Comparison of ENCODE assay signal across 9 mouse cellular contexts in the genomic region with DNA sequence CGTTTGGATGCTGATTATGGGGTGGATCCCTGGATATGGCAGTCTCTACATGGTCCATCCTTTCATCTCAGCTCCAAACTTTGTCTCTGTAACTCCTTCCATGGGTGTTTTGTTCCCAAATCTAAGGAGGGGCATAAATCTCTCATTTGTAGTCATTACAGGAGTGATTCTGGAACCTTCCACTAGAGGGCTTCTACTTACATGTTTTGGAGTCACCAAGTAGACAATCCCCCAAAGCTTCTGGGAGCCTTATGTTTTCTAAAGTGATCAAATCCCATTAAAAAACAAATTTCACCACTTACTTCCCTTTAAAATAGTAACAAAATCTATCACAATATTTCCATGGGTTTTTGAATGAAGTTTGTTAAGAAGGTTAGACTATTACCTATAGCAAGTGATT. TPM values are rescaled to one million over a fixed set of nuclear protein-coding genes. Genes with fewer than 3 reads are reported as not detected.
DNase-seq lines count a peak whose midpoint lies in the region; ATAC-seq and TF ChIP-seq lines count a peak whose summit lies in the region.
"Not testable (repeated sequence)": the region's sequence is repeated elsewhere in the genome, so short reads cannot be mapped to it uniquely, and the experiment has no call there.
"Had no signal": no experiment of that assay in that cellular context is flagged by ENCODE, and none has a peak within 500 bp of the region (broad histone marks: within the 10 kb centered on the region; RNA-seq: fewer than 3 reads in every experiment).

No protein-coding gene starts in this region.

- H3K4me3 ChIP-seq in kidney, adult 2 months (ENCODE audit: insufficient read depth, low read depth, low read length); limb, embryonic 14.5 days (replicated peaks; ENCODE audit: low read length): not testable (repeated sequence)

- no CpG with 5 or more reads among the region's 1 CpGs for WGBS in kidney, adult 2 months
- WGBS in limb, embryonic 14.5 days, result no CpG with 5 or more reads among the region's 1 CpGs

- ATAC-seq in granulocyte monocyte progenitor cell, adult 5-6 weeks (replicated peaks; ENCODE audit: poor library complexity, severe bottlenecking), result peak; percentile 67; the same call in 1 of the 2 replicates
- ATAC-seq in limb, embryonic 14.5 days (ENCODE audit: low FRiP score, low read depth), result not testable (repeated sequence)
- peak; percentile 79; the same call in 1 of the 2 replicates for ATAC-seq in megakaryocyte-erythroid progenitor cell, adult 5-6 weeks (replicated peaks; ENCODE audit: low FRiP score, low TSS enrichment, poor library complexity, severe bottlenecking)

- H3K4me2 ChIP-seq in limb, embryonic 14.5 days (replicated peaks; ENCODE audit: low read depth, low read length, severe bottlenecking), result not testable (repeated sequence)

- not testable (repeated sequence) for H3K4me1 ChIP-seq in kidney, adult 2 months (ENCODE audit: control insufficient read depth, insufficient read depth, low read length); limb, embryonic 14.5 days (ENCODE audit: control insufficient read depth, insufficient read depth, low read length)

- TF ChIP-seq CTCF in kidney, adult 2 months (conservative IDR thresholded peaks at IDR 0.05; ENCODE audit: insufficient read depth, insufficient read length, low read depth, low read length), result not testable (repeated sequence)

- not testable (repeated sequence) for H3K9ac ChIP-seq in limb, embryonic 14.5 days (ENCODE audit: low read depth, low read length, severe bottlenecking)

- peak; percentile 8 for DNase-seq in CD4-positive helper T cell, adult 2 months (ENCODE audit: low read depth, low spot score)
- DNase-seq in adipocyte (ENCODE audit: low spot score), result peak; percentile 28
- DNase-seq in embryo, embryonic 11 days, result peak; percentile 75
- DNase-seq in kidney, adult 2 months, result peak; percentile 12
- DNase-seq in limb, embryonic 14.5 days (ENCODE audit: low spot score), result peak; percentile 65
- DNase-seq in splenic B cell, adult 2 months (ENCODE audit: low read depth, low spot score), result peak; percentile 45

- not testable (repeated sequence) for H3K36me3 ChIP-seq in kidney, adult 2 months (ENCODE audit: control insufficient read depth, insufficient read depth, low read length); limb, embryonic 14.5 days (ENCODE audit: control insufficient read depth, insufficient read depth, low read length); splenic B cell, adult 2 months (ENCODE audit: control insufficient read depth, insufficient read depth, low read length, poor library complexity, severe bottlenecking)

- not testable (repeated sequence) for H3K27me3 ChIP-seq in kidney, adult 2 months (replicated peaks; ENCODE audit: control insufficient read depth, insufficient read depth, low read length); limb, embryonic 14.5 days (ENCODE audit: control insufficient read depth, insufficient read depth, low read length); splenic B cell, adult 2 months (ENCODE audit: control insufficient read depth, insufficient read depth, low read length, poor library complexity, severe bottlenecking)

- not testable (repeated sequence) for TF ChIP-seq POLR2A in kidney, adult 2 months (IDR thresholded peaks at IDR 0.05; ENCODE audit: low read depth, low read length); limb, embryonic 14.5 days (IDR thresholded peaks at IDR 0.05; ENCODE audit: borderline replicate concordance, extremely low read depth, insufficient read depth, insufficient read length)

- H3K9me3 ChIP-seq in limb, embryonic 14.5 days (ENCODE audit: control insufficient read depth, low read length), result not testable (repeated sequence)

- H3K27ac ChIP-seq in kidney, adult 2 months (ENCODE audit: insufficient read depth, low read depth, low read length); limb, embryonic 14.5 days (replicated peaks; ENCODE audit: low read depth, low read length): not testable (repeated sequence)

RNA-seq across cellular contexts. Expression of a gene that starts 55.7 kb away (rescaled TPM):
- total RNA-seq in granulocyte monocyte progenitor cell, adult 5-6 weeks (2014; fragmentation: Nextera tagmentation), result 21.4 and 39.2 TPM in 2 replicates
- 38.9 and 44.3 TPM in 2 replicates for total RNA-seq in granulocyte monocyte progenitor cell, adult 5-6 weeks (2017)
- 0.72 and 1.3 TPM in 2 replicates for polyA plus RNA-seq in kidney, adult 2 months (2012; rRNA removed)
- 2.4 and 2.5 TPM in 2 replicates for polyA plus RNA-seq in limb, embryonic 14.5 days (2012; rRNA removed)
- 2.6 and 4.1 TPM in 2 replicates for polyA plus RNA-seq in limb, embryonic 14.5 days (2014; fragmentation: Nextera tagmentation; extraction: Ambion mirVana)
- 0.92 and 3.0 TPM in 2 replicates for total RNA-seq in megakaryocyte-erythroid progenitor cell, adult 5-6 weeks (2014; fragmentation: Nextera tagmentation)
- total RNA-seq in megakaryocyte-erythroid progenitor cell, adult 5-6 weeks (2017), result 1.7 and 3.4 TPM in 2 replicates
- total RNA-seq: left cerebral cortex, postnatal 25 days had no signal

Comparison
In these comparisons a context has a peak if more than half of its experiments do, and no peak if none do; other contexts are left out.
1. DNase-seq: peak in every context shown above with its lines; median percentile 75 in embryo, embryonic 11 days; 65 in limb, embryonic 14.5 days; 45 in splenic B cell, adult 2 months; 28 in adipocyte; 12 in kidney, adult 2 months; 8 in CD4-positive helper T cell, adult 2 months.
2. RNA of a gene that starts 55.7 kb away (total RNA-seq): 21.4 to 44.3 TPM in granulocyte monocyte progenitor cell, adult 5-6 weeks; 0.92 to 3.4 TPM in megakaryocyte-erythroid progenitor cell, adult 5-6 weeks; every median in the first group is over 4 times any median in the second.